Mouse (Mus musculus) intestine, postnatal 0 days (tissue): ENCODE data around the gene Ptprcap. TPM values are rescaled to one million over a fixed set of nuclear protein-coding genes. Genes with fewer than 3 reads are reported as not detected.
"Not testable (repeated sequence)": the region's sequence is repeated elsewhere in the genome, so short reads cannot be mapped to it uniquely, and the experiment has no call there.

Experiments
- ATAC-seq: fragments of 200-750 bp; cut with Nextera tagmentation; 2 replicates; pipeline ENCODE4 v1.8.0; 2017; ENCODE audit warnings: mild to moderate bottlenecking, moderate TSS enrichment, moderate library complexity
- H3K27ac ChIP-seq: fragments of 300-500 bp; sonication (generic); 2 replicates; pipeline ENCODE4 v1.5.1; 2014; ENCODE audit warnings: mild to moderate bottlenecking, low read depth, low read length, moderate library complexity
- H3K27me3 ChIP-seq: fragments of 300-500 bp; sonication (generic); replicated peaks from 2 replicates; pipeline ENCODE4 v1.6.1; 2014; ENCODE audit warnings: low read length, mixed read lengths; ENCODE audit not compliant: control insufficient read depth, insufficient read depth
- H3K36me3 ChIP-seq: fragments of 300-500 bp; sonication (generic); 2 replicates; pipeline ENCODE4 v1.6.1; 2014; ENCODE audit warnings: mild to moderate bottlenecking, moderate library complexity; ENCODE audit not compliant: control insufficient read depth, insufficient read depth
- H3K4me1 ChIP-seq: fragments of 300-500 bp; sonication (generic); replicated peaks from 2 replicates; pipeline ENCODE4 v1.6.1; 2014; ENCODE audit warnings: antibody characterized with exemption, low read length, mixed read lengths; ENCODE audit not compliant: control insufficient read depth, insufficient read depth
- H3K4me2 ChIP-seq: fragments of 300-500 bp; sonication (generic); replicated peaks from 2 replicates; pipeline ENCODE4 v1.6.1; 2014; ENCODE audit warnings: low read depth, mild to moderate bottlenecking, moderate library complexity
- H3K4me3 ChIP-seq: fragments of 300-500 bp; sonication (generic); 2 replicates; pipeline ENCODE4 v1.5.1; 2014; ENCODE audit warnings: low read depth, low read length
- H3K9ac ChIP-seq: fragments of 300-500 bp; sonication (generic); 2 replicates; pipeline ENCODE4 v1.6.1; 2014; ENCODE audit warnings: mild to moderate bottlenecking, low read depth, low read length
- H3K9me3 ChIP-seq: fragments of 300-500 bp; sonication (generic); 2 replicates; pipeline ENCODE4 v1.6.1; 2016; ENCODE audit warnings: mixed run types; ENCODE audit not compliant: control insufficient read depth
- CTCF ChIP-seq: sonication (generic); IDR thresholded peaks from 2 replicates; pipeline ENCODE4 v1.5.1; 2016; ENCODE audit warnings: low read depth, mild to moderate bottlenecking, control low read depth, antibody characterized with exemption, moderate library complexity
- WGBS: fragments of 180-500 bp; shearing (Covaris S2); extraction: QIAGEN DNeasy Blood & Tissue Kit; methylation state at CpG from one replicate; pipeline ENCODE4 v1.1.7; 2014; 5-methylcytosine and 5-hydroxymethylcytosine counted together
- polyA plus RNA-seq: library from polyadenylated mRNA; unstranded; fragments of >200 nt; fragmentation: Nextera tagmentation; extraction: Ambion mirVana; gene quantifications from 2 replicates; pipeline ENCODE4 v1.2.1, GENCODE M21; 2015

Gene Ptprcap
- polyA plus RNA-seq, 1 experiment from 2014 or later: 3.4 TPM

GRCm38 (mm10) chr19:4135963-4136345 is 17.4 kb upstream of the Ptprcap start:
- H3K36me3 ChIP-seq: peaks cover 22% of the 10 kb centered on the region
- H3K9me3 ChIP-seq, H3K27me3 ChIP-seq, H3K4me1 ChIP-seq, H3K9ac ChIP-seq, H3K4me2 ChIP-seq, H3K4me3 ChIP-seq, H3K27ac ChIP-seq: not testable (repeated sequence)
- ATAC-seq: peak; percentile 66
- peak; percentile 70 for TF ChIP-seq CTCF
- 17% methylated on average over 8 of the region's 8 CpGs for WGBS

GRCm38 (mm10) chr19:4136463-4136862 is 16.9 kb upstream of the Ptprcap start:
- Histone ChIP-seq H3K4me1 (no peaks in the 10 kb centered on the region), H3K27ac (no peak overlapping the region), H3K27me3 (no peaks in the 10 kb centered on the region), H3K4me3 (no peak overlapping the region), H3K9ac (no peak overlapping the region), H3K9me3 (no peaks in the 10 kb centered on the region), H3K36me3 (peaks cover 17% of the 10 kb centered on the region), H3K4me2 (no peak overlapping the region)
- no peak for TF ChIP-seq CTCF
- no peak for ATAC-seq
- 87% methylated on average over 5 of the region's 5 CpGs for WGBS

- H3K4me3 ChIP-seq: no peak overlapping the region
- no peaks in the 10 kb centered on the region for H3K4me1 ChIP-seq
- ATAC-seq: no peak
- H3K27ac ChIP-seq: no peak overlapping the region
- peaks cover 2% of the 10 kb centered on the region; the same call in 1 of the 2 replicates for H3K36me3 ChIP-seq
- no peak overlapping the region for H3K9ac ChIP-seq
- no peaks in the 10 kb centered on the region for H3K9me3 ChIP-seq
- no peak for TF ChIP-seq CTCF
- H3K4me2 ChIP-seq: no peak overlapping the region
- 71% methylated on average over 5 of the region's 5 CpGs for WGBS
- no peaks in the 10 kb centered on the region for H3K27me3 ChIP-seq
Observed at GRCm38 (mm10) chr19:4137913-4138312, 15.5 kb upstream of the Ptprcap start.

GRCm38 (mm10) chr19:4139446-4139845 is 14.0 kb upstream of the Ptprcap start, which contains the start of gene Gpr152:
Gene Gpr152 (plus strand): TSS chr19:4139787.
- Histone ChIP-seq H3K4me1 (no peaks in the 10 kb centered on the region), H3K9ac (no peak within 1 kb of the TSS), H3K27me3 (no peaks in the 10 kb centered on the region), H3K9me3 (no peaks in the 10 kb centered on the region), H3K4me2 (no peak within 1 kb of the TSS), H3K4me3 (no peak within 1 kb of the TSS), H3K27ac (no peak within 1 kb of the TSS), H3K36me3 (no peaks in the 10 kb centered on the region)
- no peak for ATAC-seq
- 86% methylated on average over 2 of the region's 2 CpGs for WGBS
- no peak for TF ChIP-seq CTCF

GRCm38 (mm10) chr19:4140147-4140546 is 13.3 kb upstream of the Ptprcap start:
- H3K4me1 ChIP-seq: no peaks in the 10 kb centered on the region
- no peaks in the 10 kb centered on the region for H3K9me3 ChIP-seq
- H3K9ac ChIP-seq: no peak overlapping the region
- H3K4me2 ChIP-seq: no peak overlapping the region
- no peak overlapping the region for H3K27ac ChIP-seq
- H3K27me3 ChIP-seq: no peaks in the 10 kb centered on the region
- WGBS: 78% methylated on average over 6 of the region's 6 CpGs
- no peak overlapping the region for H3K4me3 ChIP-seq
- H3K36me3 ChIP-seq: no peaks in the 10 kb centered on the region
- no peak for ATAC-seq
- TF ChIP-seq CTCF: no peak

- no peaks in the 10 kb centered on the region for H3K36me3 ChIP-seq
- no peaks in the 10 kb centered on the region for H3K27me3 ChIP-seq
- TF ChIP-seq CTCF: no peak
- no peaks in the 10 kb centered on the region for H3K4me1 ChIP-seq
- H3K9ac ChIP-seq: no peak overlapping the region
- no peaks in the 10 kb centered on the region for H3K9me3 ChIP-seq
- H3K27ac ChIP-seq: no peak overlapping the region
- H3K4me2 ChIP-seq: no peak overlapping the region
- ATAC-seq: no peak; the same call in 1 of the 2 replicates
- no peak overlapping the region for H3K4me3 ChIP-seq
- WGBS: 85% methylated on average over 18 of the region's 18 CpGs
Observed at GRCm38 (mm10) chr19:4142416-4143173, 10.8 kb upstream of the Ptprcap start.
